Mouse (Mus musculus) lung, embryonic 16.5 days (tissue): ENCODE data around the gene Arhgap15. TPM values are rescaled to one million over a fixed set of nuclear protein-coding genes. Genes with fewer than 3 reads are reported as not detected.

ENCODE experiments used
- ATAC-seq: fragments of 200-750 bp; cut with Nextera tagmentation; 2 replicates; pipeline ENCODE4 v1.8.0; 2017; ENCODE audit warnings: low read depth, mild to moderate bottlenecking, moderate library complexity
- H3K27ac ChIP-seq: fragments of 300-500 bp; sonication (generic); 2 replicates; pipeline ENCODE4 v1.5.1; 2014; ENCODE audit warnings: mild to moderate bottlenecking, control low read depth, low read length
- H3K27me3 ChIP-seq: fragments of 300-500 bp; sonication (generic); 2 replicates; pipeline ENCODE4 v1.6.1; 2014; ENCODE audit warnings: low read depth, low read length, mixed read lengths; ENCODE audit not compliant: control insufficient read depth, insufficient read depth
- H3K36me3 ChIP-seq: fragments of 300-500 bp; sonication (generic); 2 replicates; pipeline ENCODE4 v1.6.1; 2014; ENCODE audit warnings: low read length; ENCODE audit not compliant: control insufficient read depth, insufficient read depth
- H3K4me1 ChIP-seq: fragments of 300-500 bp; sonication (generic); replicated peaks from 2 replicates; pipeline ENCODE4 v1.6.1; 2014; ENCODE audit warnings: low read length, mixed read lengths; ENCODE audit not compliant: control insufficient read depth, insufficient read depth
- H3K4me2 ChIP-seq: fragments of 300-500 bp; sonication (generic); 2 replicates; pipeline ENCODE4 v1.6.1; 2014; ENCODE audit warnings: low read depth, low read length, control low read depth
- H3K4me3 ChIP-seq: fragments of 300-500 bp; sonication (generic); 2 replicates; pipeline ENCODE4 v1.5.1; 2014; ENCODE audit warnings: mild to moderate bottlenecking, low read length, control low read depth
- H3K9ac ChIP-seq: fragments of 300-500 bp; sonication (generic); 2 replicates; pipeline ENCODE4 v1.6.1; 2014; ENCODE audit warnings: low read length, control low read depth
- H3K9me3 ChIP-seq: fragments of 300-500 bp; sonication (generic); 2 replicates; pipeline ENCODE4 v1.6.1; 2016; ENCODE audit warnings: low read length; ENCODE audit not compliant: control insufficient read depth
- WGBS: fragments of 180-500 bp; shearing (Covaris S2); extraction: QIAGEN DNeasy Blood & Tissue Kit; methylation state at CpG from one replicate; pipeline ENCODE4 v1.1.7; 2014; 5-methylcytosine and 5-hydroxymethylcytosine counted together
- polyA plus RNA-seq: library from polyadenylated mRNA; unstranded; fragments of >200 nt; fragmentation: Nextera tagmentation; extraction: Ambion mirVana; gene quantifications from 2 replicates; pipeline ENCODE4 v1.2.1, GENCODE M21; 2015

The Arhgap15 gene
- polyA plus RNA-seq, 1 experiment from 2014 or later = 2.1 TPM

- H3K4me1 ChIP-seq = no peaks in the 10 kb centered on the region
- peak; percentile 44 for ATAC-seq
- no peak overlapping the region for H3K9ac ChIP-seq
- H3K4me2 ChIP-seq = no peak overlapping the region
- WGBS = 45% methylated on average over 2 of the region's 2 CpGs
- H3K27me3 ChIP-seq = no peaks in the 10 kb centered on the region
- no peaks in the 10 kb centered on the region for H3K36me3 ChIP-seq
- H3K27ac ChIP-seq = peak overlapping the region; percentile 92
- H3K9me3 ChIP-seq = no peaks in the 10 kb centered on the region
- no peak overlapping the region for H3K4me3 ChIP-seq
These were observed 374.6 kb downstream of the Arhgap15 start for GRCm38 (mm10) chr2:44123246-44123645.

- Histone ChIP-seq H3K9ac (no peak overlapping the region), H3K36me3 (no peaks in the 10 kb centered on the region), H3K4me2 (no peak overlapping the region), H3K27ac (peak overlapping the region; percentile 92), H3K4me1 (no peaks in the 10 kb centered on the region), H3K27me3 (no peaks in the 10 kb centered on the region), H3K9me3 (no peaks in the 10 kb centered on the region), H3K4me3 (no peak overlapping the region)
- WGBS = 42% methylated on average over 3 of the region's 3 CpGs
- peak; percentile 90 for ATAC-seq
These were observed 375.5 kb downstream of the Arhgap15 start for GRCm38 (mm10) chr2:44124093-44124492.

GRCm38 (mm10) chr2:44124683-44125082, 376.1 kb downstream of the Arhgap15 start:
- H3K27me3 ChIP-seq = no peaks in the 10 kb centered on the region
- peak overlapping the region; percentile 82 for H3K27ac ChIP-seq
- 56% methylated on average over 3 of the region's 3 CpGs for WGBS
- no peak for ATAC-seq
- H3K9ac ChIP-seq = no peak overlapping the region
- H3K4me3 ChIP-seq = no peak overlapping the region
- H3K36me3 ChIP-seq = no peaks in the 10 kb centered on the region
- no peaks in the 10 kb centered on the region for H3K9me3 ChIP-seq
- H3K4me2 ChIP-seq = no peak overlapping the region
- no peaks in the 10 kb centered on the region for H3K4me1 ChIP-seq

- Histone ChIP-seq H3K4me3 (no peak overlapping the region), H3K9me3 (no peaks in the 10 kb centered on the region), H3K4me2 (no peak overlapping the region), H3K36me3 (no peaks in the 10 kb centered on the region), H3K9ac (no peak overlapping the region), H3K27me3 (no peaks in the 10 kb centered on the region), H3K27ac (no peak overlapping the region), H3K4me1 (no peaks in the 10 kb centered on the region)
- 50% methylated on average over 1 of the region's 1 CpGs for WGBS
- no peak for ATAC-seq
These were observed 377.5 kb downstream of the Arhgap15 start for GRCm38 (mm10) chr2:44126044-44126695.

- ATAC-seq = peak; percentile 88
- H3K4me3 ChIP-seq = no peak overlapping the region
- H3K4me1 ChIP-seq = no peaks in the 10 kb centered on the region
- H3K9me3 ChIP-seq = no peaks in the 10 kb centered on the region
- H3K27ac ChIP-seq = no peak overlapping the region
- no peaks in the 10 kb centered on the region for H3K27me3 ChIP-seq
- H3K9ac ChIP-seq = no peak overlapping the region
- H3K4me2 ChIP-seq = no peak overlapping the region
- H3K36me3 ChIP-seq = no peaks in the 10 kb centered on the region
- WGBS = 57% methylated on average over 3 of the region's 3 CpGs
These were observed 380.9 kb downstream of the Arhgap15 start for GRCm38 (mm10) chr2:44129533-44129932.

GRCm38 (mm10) chr2:44131271-44131670, 382.6 kb downstream of the Arhgap15 start:
- H3K9me3 ChIP-seq = no peaks in the 10 kb centered on the region
- no peak overlapping the region for H3K9ac ChIP-seq
- H3K4me1 ChIP-seq = peaks cover 2% of the 10 kb centered on the region; the same call in 1 of the 2 replicates
- no peak overlapping the region for H3K27ac ChIP-seq
- no peaks in the 10 kb centered on the region for H3K36me3 ChIP-seq
- 51% methylated on average over 3 of the region's 3 CpGs for WGBS
- no peaks in the 10 kb centered on the region for H3K27me3 ChIP-seq
- no peak for ATAC-seq
- no peak overlapping the region for H3K4me3 ChIP-seq
- no peak overlapping the region for H3K4me2 ChIP-seq

GRCm38 (mm10) chr2:44134796-44135195, 386.2 kb downstream of the Arhgap15 start:
- Histone ChIP-seq H3K27ac (no peak overlapping the region), H3K4me2 (no peak overlapping the region), H3K4me3 (no peak overlapping the region), H3K4me1 (peaks cover 2% of the 10 kb centered on the region; the same call in 1 of the 2 replicates), H3K9ac (no peak overlapping the region), H3K36me3 (no peaks in the 10 kb centered on the region), H3K9me3 (no peaks in the 10 kb centered on the region), H3K27me3 (no peaks in the 10 kb centered on the region)
- ATAC-seq = no peak
- WGBS = 36% methylated on average over 3 of the region's 3 CpGs

- Histone ChIP-seq H3K27ac (no peak overlapping the region), H3K4me3 (no peak overlapping the region), H3K4me1 (0 out of 2 replicates have a peak, but pooled peaks cover 3% of the 10 kb centered on the region), H3K36me3 (no peaks in the 10 kb centered on the region), H3K27me3 (no peaks in the 10 kb centered on the region), H3K4me2 (no peak overlapping the region), H3K9me3 (no peaks in the 10 kb centered on the region), H3K9ac (no peak overlapping the region)
- WGBS = 36% methylated on average over 4 of the region's 4 CpGs
- peak; percentile 75 for ATAC-seq
These were observed 391.8 kb downstream of the Arhgap15 start for GRCm38 (mm10) chr2:44140455-44140854.

- 75% methylated on average over 9 of the region's 9 CpGs for WGBS
These were observed 393.5 kb downstream of the Arhgap15 start for GRCm38 (mm10) chr2:44142152-44142551.

More at GRCm38 (mm10) chr2:44142152-44142551, 393.5 kb downstream of the Arhgap15 start:
- Histone ChIP-seq H3K4me3 (no peak overlapping the region), H3K27me3 (no peaks in the 10 kb centered on the region), H3K4me2 (no peak overlapping the region), H3K9ac (no peak overlapping the region), H3K27ac (no peak overlapping the region), H3K36me3 (no peaks in the 10 kb centered on the region), H3K9me3 (no peaks in the 10 kb centered on the region), H3K4me1 (0 out of 2 replicates have a peak, but pooled peaks cover 3% of the 10 kb centered on the region)
- ATAC-seq = no peak
